Mouse (Mus musculus): ENCODE measurements around the gene Lce1g. TPM values are rescaled to one million over a fixed set of nuclear protein-coding genes. Genes with fewer than 3 reads are reported as not detected.

Lce1g gene
- total and polyA plus RNA-seq, 2 experiments from 2014 or later: not detected

GRCm38 (mm10) chr3:92722631-92723030 is 29.5 kb downstream of the Lce1g start:
- Histone ChIP-seq H3K27me3 (ENCODE audit: insufficient read depth, low read length) (no peaks in the 10 kb centered on the region), H3K4me1 (ENCODE audit: insufficient read depth) (no peaks in the 10 kb centered on the region), H3K9ac (no peak overlapping the region), H3K4me3 (ENCODE audit: low read depth, low read length) (no peak overlapping the region), H3K27ac (ENCODE audit: low read depth, low read length) (no peak overlapping the region), H3K4me2 (ENCODE audit: low read depth) (no peak overlapping the region), H3K9me3 (ENCODE audit: low read length) (no peaks in the 10 kb centered on the region), H3K36me3 (ENCODE audit: insufficient read depth) (no peaks in the 10 kb centered on the region)
- 93% methylated on average over 5 of the region's 5 CpGs for WGBS
- no peak for TF ChIP-seq CTCF (IDR thresholded peaks at IDR 0.05; ENCODE audit: low read depth)
- ATAC-seq (no peak), DNase-seq (no peak)

DNA sequence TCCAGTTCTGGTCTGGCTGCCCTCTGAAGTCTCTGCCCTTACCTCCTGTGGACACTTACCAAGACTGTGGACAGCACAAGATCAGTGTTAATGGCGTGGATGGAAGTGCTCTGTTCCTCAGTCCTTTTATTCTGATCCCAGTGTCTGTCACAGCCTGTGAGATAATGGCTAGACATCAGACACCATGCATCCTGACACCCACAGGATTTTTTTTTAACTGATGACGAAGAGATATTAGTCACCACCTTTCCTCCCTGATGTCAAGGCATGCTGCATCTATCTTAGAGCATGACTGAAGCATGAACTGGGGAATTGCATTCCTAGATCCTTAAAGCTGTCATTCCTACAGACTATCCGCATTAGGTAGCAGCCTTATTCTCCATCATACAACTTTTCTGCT is 31.9 kb downstream of the Lce1g start, which contains the start of gene Lce1f:
Gene Lce1f, minus strand, starts transcription at position 101 of the 400 bp plus-strand sequence.
- Histone ChIP-seq H3K36me3 (ENCODE audit: insufficient read depth) (no peaks in the 10 kb centered on the region), H3K9me3 (ENCODE audit: low read length) (no peaks in the 10 kb centered on the region), H3K4me2 (ENCODE audit: low read depth) (no peak within 1 kb of the TSS), H3K27ac (ENCODE audit: low read depth, low read length) (no peak within 1 kb of the TSS), H3K9ac (no peak within 1 kb of the TSS), H3K4me1 (ENCODE audit: insufficient read depth) (no peaks in the 10 kb centered on the region), H3K4me3 (ENCODE audit: low read depth, low read length) (no peak within 1 kb of the TSS), H3K27me3 (ENCODE audit: insufficient read depth, low read length) (no peaks in the 10 kb centered on the region)
- 67% methylated on average over 3 of the region's 3 CpGs for WGBS
- no peak for ATAC-seq
- no peak for DNase-seq
- no peak for TF ChIP-seq CTCF (IDR thresholded peaks at IDR 0.05; ENCODE audit: low read depth)

GRCm38 (mm10) chr3:92715122-92715521 is 37.0 kb downstream of the Lce1g start:
- H3K36me3 ChIP-seq (ENCODE audit: insufficient read depth): no peaks in the 10 kb centered on the region
- peak; percentile 28 for TF ChIP-seq CTCF (IDR thresholded peaks at IDR 0.05; ENCODE audit: low read depth)
- no peaks in the 10 kb centered on the region for H3K4me1 ChIP-seq (ENCODE audit: insufficient read depth)
- H3K27me3 ChIP-seq (ENCODE audit: insufficient read depth, low read length): no peaks in the 10 kb centered on the region
- no peak for ATAC-seq
- no peak overlapping the region for H3K27ac ChIP-seq (ENCODE audit: low read depth, low read length)
- H3K4me2 ChIP-seq (ENCODE audit: low read depth): no peak overlapping the region
- H3K9ac ChIP-seq: no peak overlapping the region
- no peak overlapping the region for H3K4me3 ChIP-seq (ENCODE audit: low read depth, low read length)
- DNase-seq: peak; percentile 0
- H3K9me3 ChIP-seq (ENCODE audit: low read length): no peaks in the 10 kb centered on the region

DNA sequence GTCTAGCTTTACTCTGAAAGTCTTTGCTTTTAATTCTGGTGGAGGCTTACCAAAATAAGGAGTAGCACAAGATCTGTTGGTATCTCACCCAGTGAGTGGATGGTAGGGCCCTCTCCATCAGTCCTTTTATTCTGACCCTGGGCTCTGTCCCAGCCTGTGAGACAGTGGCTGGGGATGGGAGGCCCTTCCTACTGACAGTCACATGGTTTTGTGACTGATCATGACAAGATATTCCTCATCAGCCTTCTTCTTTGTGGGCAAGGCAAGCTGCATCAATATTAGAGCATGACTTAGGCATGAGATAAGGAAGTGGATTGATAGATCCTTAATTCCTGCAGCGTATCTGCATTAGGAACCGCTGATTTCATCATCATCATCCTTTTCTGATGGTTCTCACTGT is 43.2 kb downstream of the Lce1g start, which contains the start of gene Lce1e:
Gene Lce1e, minus strand, starts transcription at position 101 of the 400 bp plus-strand sequence.
- 86% methylated on average over 2 of the region's 2 CpGs for WGBS
- no peak for TF ChIP-seq CTCF (IDR thresholded peaks at IDR 0.05; ENCODE audit: low read depth)
- no peak within 1 kb of the TSS for H3K4me2 ChIP-seq (ENCODE audit: low read depth)
- H3K4me1 ChIP-seq (ENCODE audit: insufficient read depth): no peaks in the 10 kb centered on the region
- H3K9ac ChIP-seq: no peak within 1 kb of the TSS
- no peaks in the 10 kb centered on the region for H3K9me3 ChIP-seq (ENCODE audit: low read length)
- no peaks in the 10 kb centered on the region for H3K27me3 ChIP-seq (ENCODE audit: insufficient read depth, low read length)
- no peaks in the 10 kb centered on the region for H3K36me3 ChIP-seq (ENCODE audit: insufficient read depth)
- DNase-seq (no peak), ATAC-seq (no peak)
- no peak within 1 kb of the TSS for H3K4me3 ChIP-seq (ENCODE audit: low read depth, low read length)
- H3K27ac ChIP-seq (ENCODE audit: low read depth, low read length): no peak within 1 kb of the TSS

Other genes starting within 250 kb of the Lce1g start
- gene 2310046K23Rik, start 217.8 kb downstream of the Lce1g start, total RNA-seq (2014; rRNA removed): not detected in 2 replicates
- gene 2310046K23Rik, start 217.8 kb downstream of the Lce1g start, polyA plus RNA-seq (2015; fragmentation: Nextera tagmentation; extraction: Ambion mirVana): not detected in 2 replicates
- not detected in 2 replicates for gene Ivl, start 178.6 kb downstream of the Lce1g start, total RNA-seq (2014; rRNA removed)
- gene Ivl, start 178.6 kb downstream of the Lce1g start, polyA plus RNA-seq (2015; fragmentation: Nextera tagmentation; extraction: Ambion mirVana): not detected in 2 replicates
- gene Smcp, start 163.3 kb downstream of the Lce1g start, total RNA-seq (2014; rRNA removed): not detected in 2 replicates
- gene Smcp, start 163.3 kb downstream of the Lce1g start, polyA plus RNA-seq (2015; fragmentation: Nextera tagmentation; extraction: Ambion mirVana): not detected in 2 replicates
- not detected in 2 replicates for gene 2210017I01Rik, start 144.8 kb downstream of the Lce1g start, total RNA-seq (2014; rRNA removed)
- gene 2210017I01Rik, start 144.8 kb downstream of the Lce1g start, polyA plus RNA-seq (2015; fragmentation: Nextera tagmentation; extraction: Ambion mirVana): not detected in 2 replicates
- gene Lce6a, start 130.7 kb downstream of the Lce1g start, total RNA-seq (2014; rRNA removed): not detected in 2 replicates
- not detected in 2 replicates for gene Lce6a, start 130.7 kb downstream of the Lce1g start, polyA plus RNA-seq (2015; fragmentation: Nextera tagmentation; extraction: Ambion mirVana)
- gene Lce1a1, start 104.0 kb downstream of the Lce1g start, total RNA-seq (2014; rRNA removed): not detected in 2 replicates
- not detected in 2 replicates for gene Lce1a1, start 104.0 kb downstream of the Lce1g start, polyA plus RNA-seq (2015; fragmentation: Nextera tagmentation; extraction: Ambion mirVana)
- not detected in 2 replicates for gene Lce1b, start 95.4 kb downstream of the Lce1g start, total RNA-seq (2014; rRNA removed)
- not detected in 2 replicates for gene Lce1b, start 95.4 kb downstream of the Lce1g start, polyA plus RNA-seq (2015; fragmentation: Nextera tagmentation; extraction: Ambion mirVana)
- not detected in 2 replicates for gene Lce1a2, start 82.0 kb downstream of the Lce1g start, total RNA-seq (2014; rRNA removed)
- not detected in 2 replicates for gene Lce1a2, start 82.0 kb downstream of the Lce1g start, polyA plus RNA-seq (2015; fragmentation: Nextera tagmentation; extraction: Ambion mirVana)
- not detected in 2 replicates for gene Lce1c, start 73.1 kb downstream of the Lce1g start, total RNA-seq (2014; rRNA removed)
- gene Lce1c, start 73.1 kb downstream of the Lce1g start, polyA plus RNA-seq (2015; fragmentation: Nextera tagmentation; extraction: Ambion mirVana): not detected in 2 replicates
- not detected in 2 replicates for gene Lce1d, start 65.1 kb downstream of the Lce1g start, total RNA-seq (2014; rRNA removed)
- gene Lce1d, start 65.1 kb downstream of the Lce1g start, polyA plus RNA-seq (2015; fragmentation: Nextera tagmentation; extraction: Ambion mirVana): not detected in 2 replicates
- not detected in 2 replicates for gene Lce1e, start 43.3 kb downstream of the Lce1g start, total RNA-seq (2014; rRNA removed)
- gene Lce1e, start 43.3 kb downstream of the Lce1g start, polyA plus RNA-seq (2015; fragmentation: Nextera tagmentation; extraction: Ambion mirVana): not detected in 2 replicates
- not detected in 2 replicates for gene Lce1f, start 32.0 kb downstream of the Lce1g start, total RNA-seq (2014; rRNA removed)
- not detected in 2 replicates for gene Lce1f, start 32.0 kb downstream of the Lce1g start, polyA plus RNA-seq (2015; fragmentation: Nextera tagmentation; extraction: Ambion mirVana)
- gene Gm38119, start 13.2 kb downstream of the Lce1g start, total RNA-seq (2014; rRNA removed): not detected in 2 replicates
- gene Gm38119, start 13.2 kb downstream of the Lce1g start, polyA plus RNA-seq (2015; fragmentation: Nextera tagmentation; extraction: Ambion mirVana): not detected in 2 replicates
- gene Lce1h, start 12.7 kb upstream of the Lce1g start, total RNA-seq (2014; rRNA removed): not detected in 2 replicates
- not detected in 2 replicates for gene Lce1h, start 12.7 kb upstream of the Lce1g start, polyA plus RNA-seq (2015; fragmentation: Nextera tagmentation; extraction: Ambion mirVana)
- gene Lce1i, start 26.6 kb upstream of the Lce1g start, total RNA-seq (2014; rRNA removed): not detected in 2 replicates
- not detected in 2 replicates for gene Lce1i, start 26.6 kb upstream of the Lce1g start, polyA plus RNA-seq (2015; fragmentation: Nextera tagmentation; extraction: Ambion mirVana)
- gene Lce1j, start 38.2 kb upstream of the Lce1g start, total RNA-seq (2014; rRNA removed): not detected in 2 replicates
- gene Lce1j, start 38.2 kb upstream of the Lce1g start, polyA plus RNA-seq (2015; fragmentation: Nextera tagmentation; extraction: Ambion mirVana): not detected in 2 replicates
- gene Lce1k, start 55.6 kb upstream of the Lce1g start, total RNA-seq (2014; rRNA removed): not detected in 2 replicates
- not detected in 2 replicates for gene Lce1k, start 55.6 kb upstream of the Lce1g start, polyA plus RNA-seq (2015; fragmentation: Nextera tagmentation; extraction: Ambion mirVana)
- gene Kprp, start 74.9 kb upstream of the Lce1g start, total RNA-seq (2014; rRNA removed): not detected in 2 replicates
- gene Kprp, start 74.9 kb upstream of the Lce1g start, polyA plus RNA-seq (2015; fragmentation: Nextera tagmentation; extraction: Ambion mirVana): not detected in 2 replicates
- not detected in 2 replicates for gene Lce1l, start 98.9 kb upstream of the Lce1g start, total RNA-seq (2014; rRNA removed)
- gene Lce1l, start 98.9 kb upstream of the Lce1g start, polyA plus RNA-seq (2015; fragmentation: Nextera tagmentation; extraction: Ambion mirVana): not detected in 2 replicates
- not detected in 2 replicates for gene 2310050C09Rik, start 117.9 kb upstream of the Lce1g start, total RNA-seq (2014; rRNA removed)
- not detected in 2 replicates for gene 2310050C09Rik, start 117.9 kb upstream of the Lce1g start, polyA plus RNA-seq (2015; fragmentation: Nextera tagmentation; extraction: Ambion mirVana)
- not detected in 2 replicates for gene Lce3a, start 173.9 kb upstream of the Lce1g start, total RNA-seq (2014; rRNA removed)
- not detected in 2 replicates for gene Lce3a, start 173.9 kb upstream of the Lce1g start, polyA plus RNA-seq (2015; fragmentation: Nextera tagmentation; extraction: Ambion mirVana)
- not detected in 2 replicates for gene Lce3b, start 180.6 kb upstream of the Lce1g start, total RNA-seq (2014; rRNA removed)
- not detected in 2 replicates for gene Lce3b, start 180.6 kb upstream of the Lce1g start, polyA plus RNA-seq (2015; fragmentation: Nextera tagmentation; extraction: Ambion mirVana)
- gene Lce3c, start 192.1 kb upstream of the Lce1g start, total RNA-seq (2014; rRNA removed): not detected in 2 replicates
- gene Lce3c, start 192.1 kb upstream of the Lce1g start, polyA plus RNA-seq (2015; fragmentation: Nextera tagmentation; extraction: Ambion mirVana): not detected in 2 replicates
- not detected in 2 replicates for gene Lce3d, start 205.1 kb upstream of the Lce1g start, total RNA-seq (2014; rRNA removed)
- gene Lce3d, start 205.1 kb upstream of the Lce1g start, polyA plus RNA-seq (2015; fragmentation: Nextera tagmentation; extraction: Ambion mirVana): not detected in 2 replicates
- not detected in 2 replicates for gene Lce3e, start 214.7 kb upstream of the Lce1g start, total RNA-seq (2014; rRNA removed)
- gene Lce3e, start 214.7 kb upstream of the Lce1g start, polyA plus RNA-seq (2015; fragmentation: Nextera tagmentation; extraction: Ambion mirVana): not detected in 2 replicates
- not detected in 2 replicates for gene Lce3f, start 239.9 kb upstream of the Lce1g start, total RNA-seq (2014; rRNA removed)
- gene Lce3f, start 239.9 kb upstream of the Lce1g start, polyA plus RNA-seq (2015; fragmentation: Nextera tagmentation; extraction: Ambion mirVana): not detected in 2 replicates